Mouse (Mus musculus) kidney, postnatal 14 days (tissue): ENCODE results near the gene Taar8b.
"Not testable (repeated sequence)": the region's sequence is repeated elsewhere in the genome, so short reads cannot be mapped to it uniquely, and the experiment has no call there.

Experiments used
- DNase-seq: peaks from one replicate; pipeline ENCODE4 v3.0.0; 2022; ENCODE audit warnings: mixed read lengths

Taar8b gene

GRCm38 (mm10) chr10:24092194-24092593 is at the start of gene Taar8b:
TSS of gene Taar8b (minus strand) at chr10:24092294.
- DNase-seq: no peak

GRCm38 (mm10) chr10:24138623-24139261 is 46.6 kb upstream of the Taar8b start:
- peak; percentile 64 for DNase-seq

GRCm38 (mm10) chr10:24134071-24134645 is 42.1 kb upstream of the Taar8b start:
- no peak for DNase-seq

GRCm38 (mm10) chr10:24133132-24133531 is 41.0 kb upstream of the Taar8b start:
- DNase-seq: no peak

GRCm38 (mm10) chr10:24132273-24132672 is 40.2 kb upstream of the Taar8b start:
- DNase-seq: peak; percentile 70

- DNase-seq: peak; percentile 80
These were observed 39.6 kb upstream of the Taar8b start for GRCm38 (mm10) chr10:24131451-24132262.

- peak; percentile 51 for DNase-seq
These were observed 19.2 kb upstream of the Taar8b start for GRCm38 (mm10) chr10:24111116-24111778.

- not testable (repeated sequence) for DNase-seq
These were observed 17.3 kb upstream of the Taar8b start, which contains the start of gene Taar9 for GRCm38 (mm10) chr10:24109434-24109833. TSS of gene Taar9 (minus strand) at chr10:24109534.

GRCm38 (mm10) chr10:24108236-24108635 is 16.1 kb upstream of the Taar8b start:
- peak; percentile 10 for DNase-seq

GRCm38 (mm10) chr10:24107747-24108146 is 15.7 kb upstream of the Taar8b start:
- no peak for DNase-seq

- DNase-seq: not testable (repeated sequence)
These were observed 11.2 kb upstream of the Taar8b start for GRCm38 (mm10) chr10:24103299-24103698.

- not testable (repeated sequence) for DNase-seq
These were observed 9.7 kb upstream of the Taar8b start, which contains the start of gene Taar8c for GRCm38 (mm10) chr10:24101812-24102211. TSS of gene Taar8c (minus strand) at chr10:24101912.

- not testable (repeated sequence) for DNase-seq
These were observed 4.9 kb upstream of the Taar8b start for GRCm38 (mm10) chr10:24097010-24097409.

- DNase-seq: no peak
These were observed 4.9 kb downstream of the Taar8b start for GRCm38 (mm10) chr10:24087168-24087567.

GRCm38 (mm10) chr10:24086555-24086954 is 5.5 kb downstream of the Taar8b start:
- no peak for DNase-seq

- DNase-seq: no peak
These were observed 6.2 kb downstream of the Taar8b start for GRCm38 (mm10) chr10:24085936-24086335.

- peak; percentile 46 for DNase-seq
These were observed 11.9 kb downstream of the Taar8b start for GRCm38 (mm10) chr10:24080166-24080565.

- not testable (repeated sequence) for DNase-seq
These were observed 15.9 kb downstream of the Taar8b start, which contains the start of gene Taar8a for GRCm38 (mm10) chr10:24076200-24076599. TSS of gene Taar8a (plus strand) at chr10:24076500.

- not testable (repeated sequence) for DNase-seq
These were observed 17.3 kb downstream of the Taar8b start for GRCm38 (mm10) chr10:24074751-24075150.

GRCm38 (mm10) chr10:24058986-24059385 is 33.1 kb downstream of the Taar8b start:
- DNase-seq: no peak

- DNase-seq: no peak
These were observed 40.1 kb downstream of the Taar8b start for GRCm38 (mm10) chr10:24052039-24052438.

GRCm38 (mm10) chr10:24049210-24049609 is 42.9 kb downstream of the Taar8b start, which contains the start of gene Taar7f:
TSS of gene Taar7f (plus strand) at chr10:24049510.
- no peak for DNase-seq
